Mouse (Mus musculus) limb, embryonic 15.5 days (tissue): Measurements from ENCODE around the gene Irf2bp2. TPM values are rescaled to one million over a fixed set of nuclear protein-coding genes. Genes with fewer than 3 reads are reported as not detected.

ENCODE experiments used
- ATAC-seq: fragments of 200-750 bp; cut with Nextera tagmentation; 2 replicates; pipeline ENCODE4 v1.8.0; 2017; ENCODE audit warnings: low read depth, moderate TSS enrichment; ENCODE audit not compliant: insufficient number of reproducible peaks, low FRiP score, low TSS enrichment
- H3K27ac ChIP-seq: fragments of 300-500 bp; sonication (generic); 2 replicates; pipeline ENCODE4 v1.5.1; 2015; ENCODE audit warnings: moderate library complexity, mild to moderate bottlenecking, inconsistent platforms
- H3K27me3 ChIP-seq: fragments of 300-500 bp; sonication (generic); 2 replicates; pipeline ENCODE4 v1.6.1; 2015; ENCODE audit warnings: inconsistent platforms
- H3K36me3 ChIP-seq: fragments of 300-500 bp; sonication (generic); 2 replicates; pipeline ENCODE4 v1.6.1; 2015; ENCODE audit warnings: inconsistent platforms
- H3K4me1 ChIP-seq: fragments of 300-500 bp; sonication (generic); 2 replicates; pipeline ENCODE4 v1.6.1; 2015; ENCODE audit warnings: inconsistent platforms
- H3K4me2 ChIP-seq: fragments of 300-500 bp; sonication (generic); 2 replicates; pipeline ENCODE4 v1.6.1; 2015; ENCODE audit warnings: mild to moderate bottlenecking, inconsistent platforms
- H3K4me3 ChIP-seq: fragments of 300-500 bp; sonication (generic); 2 replicates; pipeline ENCODE4 v1.5.1; 2015; ENCODE audit warnings: mild to moderate bottlenecking, inconsistent platforms
- H3K9ac ChIP-seq: fragments of 300-500 bp; sonication (generic); 2 replicates; pipeline ENCODE4 v1.6.1; 2015; ENCODE audit warnings: inconsistent platforms
- H3K9me3 ChIP-seq: fragments of 300-500 bp; sonication (generic); 2 replicates; pipeline ENCODE4 v1.6.1; 2016; ENCODE audit warnings: inconsistent platforms
- WGBS: fragments of 180-500 bp; shearing (Covaris S2); methylation state at CpG from one replicate; pipeline ENCODE4 v1.1.7; 2015; 5-methylcytosine and 5-hydroxymethylcytosine counted together
- polyA plus RNA-seq: library from polyadenylated mRNA; unstranded; fragments of >200 nt; fragmentation: Nextera tagmentation; extraction: Ambion mirVana; gene quantifications from 2 replicates; pipeline ENCODE4 v1.2.1, GENCODE M21; 2015

Irf2bp2 gene
- polyA plus RNA-seq, 1 experiment from 2014 or later: 12.8 TPM

GRCm38 (mm10) chr8:126558400-126558953 is 35.3 kb downstream of the Irf2bp2 start:
- H3K4me2 ChIP-seq: no peak overlapping the region
- no peaks in the 10 kb centered on the region for H3K36me3 ChIP-seq
- H3K9me3 ChIP-seq: no peaks in the 10 kb centered on the region
- no peak for ATAC-seq
- H3K4me1 ChIP-seq: no peaks in the 10 kb centered on the region
- H3K27ac ChIP-seq: no peak overlapping the region
- H3K27me3 ChIP-seq: no peaks in the 10 kb centered on the region
- H3K9ac ChIP-seq: no peak overlapping the region
- WGBS: 90% methylated on average over 13 of the region's 13 CpGs
- no peak overlapping the region for H3K4me3 ChIP-seq

GRCm38 (mm10) chr8:126557403-126557802 is 36.4 kb downstream of the Irf2bp2 start:
- 33% methylated on average over 9 of the region's 9 CpGs for WGBS
- no peak for ATAC-seq
- H3K9me3 ChIP-seq: no peaks in the 10 kb centered on the region
- H3K9ac ChIP-seq: no peak overlapping the region
- H3K4me1 ChIP-seq: no peaks in the 10 kb centered on the region
- H3K27ac ChIP-seq: no peak overlapping the region
- H3K27me3 ChIP-seq: no peaks in the 10 kb centered on the region
- H3K4me3 ChIP-seq: no peak overlapping the region
- H3K4me2 ChIP-seq: no peak overlapping the region
- no peaks in the 10 kb centered on the region for H3K36me3 ChIP-seq

GRCm38 (mm10) chr8:126556691-126557090 is 37.1 kb downstream of the Irf2bp2 start:
- 88% methylated on average over 5 of the region's 5 CpGs for WGBS
- Histone ChIP-seq H3K4me2 (no peak overlapping the region), H3K4me1 (no peaks in the 10 kb centered on the region), H3K27me3 (no peaks in the 10 kb centered on the region), H3K36me3 (no peaks in the 10 kb centered on the region), H3K9ac (no peak overlapping the region), H3K27ac (no peak overlapping the region), H3K4me3 (no peak overlapping the region), H3K9me3 (no peaks in the 10 kb centered on the region)
- no peak for ATAC-seq

- ATAC-seq: no peak
- no peak overlapping the region for H3K4me2 ChIP-seq
- H3K27me3 ChIP-seq: no peaks in the 10 kb centered on the region
Measured at GRCm38 (mm10) chr8:126554741-126555140, 39.0 kb downstream of the Irf2bp2 start.

GRCm38 (mm10) chr8:126551871-126552270 is 41.9 kb downstream of the Irf2bp2 start:
- Histone ChIP-seq H3K9ac (no peak overlapping the region), H3K9me3 (no peaks in the 10 kb centered on the region), H3K27ac (no peak overlapping the region), H3K27me3 (no peaks in the 10 kb centered on the region), H3K4me3 (no peak overlapping the region), H3K36me3 (no peaks in the 10 kb centered on the region), H3K4me2 (no peak overlapping the region), H3K4me1 (peaks cover 6% of the 10 kb centered on the region)
- no peak for ATAC-seq
- 86% methylated on average over 4 of the region's 4 CpGs for WGBS

More at GRCm38 (mm10) chr8:126554741-126555140, 39.0 kb downstream of the Irf2bp2 start:
- Histone ChIP-seq H3K4me3 (no peak overlapping the region), H3K36me3 (no peaks in the 10 kb centered on the region), H3K27ac (no peak overlapping the region), H3K9ac (no peak overlapping the region), H3K9me3 (no peaks in the 10 kb centered on the region), H3K4me1 (peaks cover 6% of the 10 kb centered on the region)
- 79% methylated on average over 4 of the region's 4 CpGs for WGBS

- ATAC-seq: 0 out of 2 replicates have a peak, but pooled peaks have one; percentile 36
- H3K9me3 ChIP-seq: no peaks in the 10 kb centered on the region
- no peaks in the 10 kb centered on the region for H3K36me3 ChIP-seq
- no peak overlapping the region for H3K9ac ChIP-seq
- 57% methylated on average over 5 of the region's 5 CpGs for WGBS
- H3K4me1 ChIP-seq: peaks cover 6% of the 10 kb centered on the region
- no peaks in the 10 kb centered on the region for H3K27me3 ChIP-seq
- no peak overlapping the region for H3K4me2 ChIP-seq
- H3K4me3 ChIP-seq: no peak overlapping the region
- H3K27ac ChIP-seq: 0 out of 2 replicates have a peak overlapping the region, but pooled peaks have one; percentile 27
Measured at GRCm38 (mm10) chr8:126550944-126551357, 42.8 kb downstream of the Irf2bp2 start.

GRCm38 (mm10) chr8:126547841-126548240 is 45.9 kb downstream of the Irf2bp2 start:
- Histone ChIP-seq H3K27ac (no peak overlapping the region), H3K27me3 (no peaks in the 10 kb centered on the region), H3K4me2 (no peak overlapping the region), H3K4me3 (no peak overlapping the region), H3K9me3 (no peaks in the 10 kb centered on the region), H3K36me3 (no peaks in the 10 kb centered on the region), H3K9ac (no peak overlapping the region), H3K4me1 (peaks cover 6% of the 10 kb centered on the region)
- ATAC-seq: no peak
- WGBS: 52% methylated on average over 3 of the region's 3 CpGs

GRCm38 (mm10) chr8:126547361-126547760 is 46.4 kb downstream of the Irf2bp2 start:
- H3K36me3 ChIP-seq: no peaks in the 10 kb centered on the region
- H3K27ac ChIP-seq: no peak overlapping the region
- no peak overlapping the region for H3K4me3 ChIP-seq
- H3K4me1 ChIP-seq: peaks cover 9% of the 10 kb centered on the region
- no peaks in the 10 kb centered on the region for H3K27me3 ChIP-seq
- H3K9ac ChIP-seq: no peak overlapping the region
- no peak overlapping the region for H3K4me2 ChIP-seq
- ATAC-seq: no peak
- WGBS: 85% methylated on average over 4 of the region's 4 CpGs
- no peaks in the 10 kb centered on the region for H3K9me3 ChIP-seq

- ATAC-seq: no peak
- no peak overlapping the region for H3K4me2 ChIP-seq
- WGBS: 79% methylated on average over 1 of the region's 1 CpGs
- H3K36me3 ChIP-seq: no peaks in the 10 kb centered on the region
- no peak overlapping the region for H3K27ac ChIP-seq
- no peak overlapping the region for H3K9ac ChIP-seq
- peaks cover 10% of the 10 kb centered on the region for H3K4me1 ChIP-seq
- no peaks in the 10 kb centered on the region for H3K27me3 ChIP-seq
- H3K9me3 ChIP-seq: no peaks in the 10 kb centered on the region
- H3K4me3 ChIP-seq: no peak overlapping the region
Measured at GRCm38 (mm10) chr8:126546480-126546879, 47.3 kb downstream of the Irf2bp2 start.

- ATAC-seq: no peak
- Histone ChIP-seq H3K4me3 (no peak overlapping the region), H3K4me2 (no peak overlapping the region), H3K27me3 (no peaks in the 10 kb centered on the region), H3K9ac (no peak overlapping the region), H3K36me3 (no peaks in the 10 kb centered on the region), H3K9me3 (no peaks in the 10 kb centered on the region), H3K4me1 (peaks cover 19% of the 10 kb centered on the region), H3K27ac (no peak overlapping the region)
- WGBS: 77% methylated on average over 8 of the region's 8 CpGs
Measured at GRCm38 (mm10) chr8:126543407-126543806, 50.4 kb downstream of the Irf2bp2 start.

- no peak for ATAC-seq
- WGBS: 60% methylated on average over 5 of the region's 5 CpGs
Measured at GRCm38 (mm10) chr8:126542757-126543156, 51.0 kb downstream of the Irf2bp2 start.

GRCm38 (mm10) chr8:126542090-126542689 is 51.6 kb downstream of the Irf2bp2 start:
- Histone ChIP-seq H3K36me3 (no peaks in the 10 kb centered on the region), H3K4me3 (no peak overlapping the region), H3K4me2 (no peak overlapping the region), H3K4me1 (peaks cover 31% of the 10 kb centered on the region), H3K9ac (no peak overlapping the region), H3K27me3 (no peaks in the 10 kb centered on the region), H3K9me3 (no peaks in the 10 kb centered on the region), H3K27ac (no peak overlapping the region)
- ATAC-seq: no peak
- WGBS: 66% methylated on average over 10 of the region's 10 CpGs

More at GRCm38 (mm10) chr8:126542757-126543156, 51.0 kb downstream of the Irf2bp2 start:
- H3K27ac ChIP-seq: no peak overlapping the region
- no peaks in the 10 kb centered on the region for H3K27me3 ChIP-seq
- H3K4me2 ChIP-seq: no peak overlapping the region
- H3K9me3 ChIP-seq: no peaks in the 10 kb centered on the region
- no peaks in the 10 kb centered on the region for H3K36me3 ChIP-seq
- H3K4me1 ChIP-seq: peaks cover 25% of the 10 kb centered on the region
- no peak overlapping the region for H3K4me3 ChIP-seq
- H3K9ac ChIP-seq: no peak overlapping the region
